Mouse (Mus musculus) bone marrow macrophage, adult 2 months (primary cell): ENCODE data around the gene Mycbpap.

Source experiments
- CTCF ChIP-seq: IDR thresholded peaks from 2 replicates; pipeline ENCODE4 v1.5.1; 2012; ENCODE audit warnings: low read depth, mild to moderate bottlenecking, low read length, moderate library complexity
- POLR2A ChIP-seq: IDR thresholded peaks from 2 replicates; pipeline ENCODE4 v1.6.1; 2012; ENCODE audit warnings: mild to moderate bottlenecking, low read depth, low read length, borderline replicate concordance

- TF ChIP-seq CTCF (no peak), POLR2A (no peak)
Observed at GRCm38 (mm10) chr11:94455161-94455820, 66.3 kb downstream of the Mycbpap start.
